Mouse (Mus musculus) bone marrow macrophage, adult 2 months (primary cell): ENCODE measurements around the gene Il3.

Experiments
- CTCF ChIP-seq: IDR thresholded peaks from 2 replicates; pipeline ENCODE4 v1.5.1; 2012; ENCODE audit warnings: low read depth, mild to moderate bottlenecking, low read length, moderate library complexity
- POLR2A ChIP-seq: IDR thresholded peaks from 2 replicates; pipeline ENCODE4 v1.6.1; 2012; ENCODE audit warnings: mild to moderate bottlenecking, low read depth, low read length, borderline replicate concordance

DNA sequence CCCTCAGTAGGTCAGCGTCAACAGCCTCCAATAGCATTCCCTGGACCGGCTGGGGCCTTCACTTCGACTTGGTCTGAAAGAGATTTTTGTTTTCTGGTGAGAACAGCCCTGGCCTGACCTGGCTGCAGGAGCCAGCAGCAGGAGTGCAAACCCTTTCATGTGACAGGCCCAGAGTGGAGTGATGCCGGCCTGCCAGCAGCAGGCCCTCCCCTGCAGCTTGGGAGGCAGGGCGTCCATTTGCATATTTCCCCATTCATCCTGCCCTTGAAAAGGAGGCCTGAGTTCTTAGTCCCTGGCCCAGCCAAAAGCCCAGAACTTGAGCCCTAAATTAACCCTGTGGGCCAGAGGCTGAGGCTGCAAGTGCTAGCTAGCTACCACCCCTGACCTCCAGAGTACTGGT is 44.9 kb upstream of the Il3 start:
- TF ChIP-seq POLR2A (no peak), CTCF (no peak)
